Mouse (Mus musculus) hindbrain, embryonic 13.5 days (tissue): ENCODE measurements at regions not wholly inside any gene's neighbourhood (a gene's known extent, or its start where the extent isn't known, plus 50 kb on each side); places are given as distances from the start of the nearest gene placed in this dataset.

ENCODE experiments used
- ATAC-seq: fragments of 200-750 bp; cut with Nextera tagmentation; 2 replicates; pipeline ENCODE4 v1.8.0; 2017; ENCODE audit warnings: moderate TSS enrichment; ENCODE audit not compliant: low FRiP score
- H3K27ac ChIP-seq: fragments of 300-500 bp; sonication (generic); 2 replicates; pipeline ENCODE4 v1.5.1; 2015; ENCODE audit warnings: inconsistent platforms, mild to moderate bottlenecking, moderate library complexity
- H3K27me3 ChIP-seq: fragments of 300-500 bp; sonication (generic); 2 replicates; pipeline ENCODE4 v1.6.1; 2015; ENCODE audit warnings: mild to moderate bottlenecking, inconsistent platforms
- H3K36me3 ChIP-seq: fragments of 300-500 bp; sonication (generic); 2 replicates; pipeline ENCODE4 v1.6.1; 2015; ENCODE audit warnings: mild to moderate bottlenecking, inconsistent platforms
- H3K4me1 ChIP-seq: fragments of 300-500 bp; sonication (generic); replicated peaks from 2 replicates; pipeline ENCODE4 v1.6.1; 2015; ENCODE audit warnings: inconsistent platforms
- H3K4me2 ChIP-seq: fragments of 300-500 bp; sonication (generic); 2 replicates; pipeline ENCODE4 v1.6.1; 2015; ENCODE audit warnings: inconsistent platforms, mild to moderate bottlenecking, moderate library complexity
- H3K4me3 ChIP-seq: fragments of 300-500 bp; sonication (generic); 2 replicates; pipeline ENCODE4 v1.5.1; 2015; ENCODE audit warnings: mild to moderate bottlenecking, inconsistent platforms
- H3K9ac ChIP-seq: fragments of 300-500 bp; sonication (generic); 2 replicates; pipeline ENCODE4 v1.6.1; 2015; ENCODE audit warnings: mild to moderate bottlenecking, inconsistent platforms
- H3K9me3 ChIP-seq: fragments of 300-500 bp; sonication (generic); 2 replicates; pipeline ENCODE4 v1.6.1; 2016; ENCODE audit warnings: inconsistent platforms
- WGBS: fragments of 180-500 bp; shearing (Covaris S2); methylation state at CpG from one replicate; pipeline ENCODE4 v1.1.7; 2015; 5-methylcytosine and 5-hydroxymethylcytosine counted together

- H3K4me1 ChIP-seq, result no peaks in the 10 kb centered on the region
- H3K9me3 ChIP-seq, result no peaks in the 10 kb centered on the region
- no peaks in the 10 kb centered on the region for H3K27me3 ChIP-seq
- no peaks in the 10 kb centered on the region for H3K36me3 ChIP-seq
- no peak for ATAC-seq
- 81% methylated on average over 1 of the region's 1 CpGs for WGBS
- H3K4me3 ChIP-seq, result no peak overlapping the region
- H3K4me2 ChIP-seq, result no peak overlapping the region
- H3K9ac ChIP-seq, result no peak overlapping the region
- no peak overlapping the region for H3K27ac ChIP-seq
Observed at GRCm38 (mm10) chr3:148248617-148249016, 741.7 kb downstream of the Adgrl2 start.

- no peak overlapping the region for H3K27ac ChIP-seq
- no peaks in the 10 kb centered on the region for H3K9me3 ChIP-seq
- no peaks in the 10 kb centered on the region for H3K4me1 ChIP-seq
- H3K4me2 ChIP-seq, result no peak overlapping the region
- ATAC-seq, result no peak
- no peak overlapping the region for H3K4me3 ChIP-seq
- no peak overlapping the region for H3K9ac ChIP-seq
- no peaks in the 10 kb centered on the region for H3K27me3 ChIP-seq
- H3K36me3 ChIP-seq, result no peaks in the 10 kb centered on the region
Observed at GRCm38 (mm10) chr3:148246786-148247185, 743.6 kb downstream of the Adgrl2 start.

- Histone ChIP-seq H3K9ac (no peak overlapping the region), H3K4me3 (no peak overlapping the region), H3K4me1 (no peaks in the 10 kb centered on the region), H3K27me3 (no peaks in the 10 kb centered on the region), H3K36me3 (no peaks in the 10 kb centered on the region), H3K9me3 (no peaks in the 10 kb centered on the region), H3K27ac (no peak overlapping the region), H3K4me2 (no peak overlapping the region)
- ATAC-seq, result no peak
Observed at GRCm38 (mm10) chr3:148238093-148238492, 752.3 kb downstream of the Adgrl2 start.

- H3K9me3 ChIP-seq, result no peaks in the 10 kb centered on the region
- H3K36me3 ChIP-seq, result no peaks in the 10 kb centered on the region
- H3K4me1 ChIP-seq, result no peaks in the 10 kb centered on the region
- no peak overlapping the region for H3K9ac ChIP-seq
- no peak for ATAC-seq
- H3K4me3 ChIP-seq, result no peak overlapping the region
- H3K27me3 ChIP-seq, result no peaks in the 10 kb centered on the region
- WGBS, result 73% methylated on average over 6 of the region's 6 CpGs
- no peak overlapping the region for H3K27ac ChIP-seq
- no peak overlapping the region for H3K4me2 ChIP-seq
Observed at GRCm38 (mm10) chr3:148237555-148237954, 752.8 kb downstream of the Adgrl2 start.

- no peak overlapping the region for H3K9ac ChIP-seq
- H3K27ac ChIP-seq, result no peak overlapping the region
- no peak for ATAC-seq
- H3K36me3 ChIP-seq, result no peaks in the 10 kb centered on the region
- H3K27me3 ChIP-seq, result no peaks in the 10 kb centered on the region
- H3K4me1 ChIP-seq, result no peaks in the 10 kb centered on the region
- H3K9me3 ChIP-seq, result no peaks in the 10 kb centered on the region
- no peak overlapping the region for H3K4me2 ChIP-seq
- 85% methylated on average over 2 of the region's 2 CpGs for WGBS
- H3K4me3 ChIP-seq, result no peak overlapping the region
Observed at GRCm38 (mm10) chr3:148233616-148234015, 756.7 kb downstream of the Adgrl2 start.

- H3K27me3 ChIP-seq, result no peaks in the 10 kb centered on the region
- H3K9ac ChIP-seq, result no peak overlapping the region
- 74% methylated on average over 3 of the region's 3 CpGs for WGBS
- no peak overlapping the region for H3K4me2 ChIP-seq
- no peak overlapping the region for H3K27ac ChIP-seq
- no peak for ATAC-seq
- H3K4me1 ChIP-seq, result no peaks in the 10 kb centered on the region
- H3K4me3 ChIP-seq, result no peak overlapping the region
- H3K36me3 ChIP-seq, result no peaks in the 10 kb centered on the region
- no peaks in the 10 kb centered on the region for H3K9me3 ChIP-seq
Observed at GRCm38 (mm10) chr3:148229192-148229591, 761.2 kb downstream of the Adgrl2 start.

GRCm38 (mm10) chr3:148228002-148228707, 762.2 kb downstream of the Adgrl2 start:
- no peak overlapping the region for H3K27ac ChIP-seq
- H3K36me3 ChIP-seq, result no peaks in the 10 kb centered on the region
- H3K27me3 ChIP-seq, result no peaks in the 10 kb centered on the region
- no peak for ATAC-seq
- no peak overlapping the region for H3K4me3 ChIP-seq
- no peak overlapping the region for H3K4me2 ChIP-seq
- H3K9ac ChIP-seq, result no peak overlapping the region
- 75% methylated on average over 9 of the region's 9 CpGs for WGBS
- no peaks in the 10 kb centered on the region for H3K4me1 ChIP-seq
- H3K9me3 ChIP-seq, result no peaks in the 10 kb centered on the region

GRCm38 (mm10) chr3:148220826-148221225, 769.5 kb downstream of the Adgrl2 start:
- H3K4me2 ChIP-seq, result no peak overlapping the region
- H3K36me3 ChIP-seq, result no peaks in the 10 kb centered on the region
- no peaks in the 10 kb centered on the region for H3K9me3 ChIP-seq
- no peak overlapping the region for H3K9ac ChIP-seq
- no peak overlapping the region for H3K27ac ChIP-seq
- H3K4me1 ChIP-seq, result no peaks in the 10 kb centered on the region
- H3K27me3 ChIP-seq, result no peaks in the 10 kb centered on the region
- 89% methylated on average over 5 of the region's 5 CpGs for WGBS
- ATAC-seq, result no peak
- no peak overlapping the region for H3K4me3 ChIP-seq

- Histone ChIP-seq H3K4me3 (no peak overlapping the region), H3K9me3 (no peaks in the 10 kb centered on the region), H3K36me3 (no peaks in the 10 kb centered on the region), H3K27ac (no peak overlapping the region), H3K9ac (no peak overlapping the region), H3K27me3 (no peaks in the 10 kb centered on the region), H3K4me2 (no peak overlapping the region), H3K4me1 (no peaks in the 10 kb centered on the region)
- 80% methylated on average over 10 of the region's 10 CpGs for WGBS
- no peak for ATAC-seq
Observed at GRCm38 (mm10) chr3:148220024-148220590, 770.2 kb downstream of the Adgrl2 start.

GRCm38 (mm10) chr3:148202148-148202547, 788.2 kb downstream of the Adgrl2 start:
- Histone ChIP-seq H3K36me3 (no peaks in the 10 kb centered on the region), H3K4me3 (no peak overlapping the region), H3K27ac (no peak overlapping the region), H3K4me2 (no peak overlapping the region), H3K9ac (no peak overlapping the region), H3K27me3 (no peaks in the 10 kb centered on the region), H3K9me3 (no peaks in the 10 kb centered on the region), H3K4me1 (no peaks in the 10 kb centered on the region)
- no peak for ATAC-seq
- 82% methylated on average over 3 of the region's 3 CpGs for WGBS

GRCm38 (mm10) chr3:148186704-148187103, 803.7 kb downstream of the Adgrl2 start:
- no peak overlapping the region for H3K4me3 ChIP-seq
- H3K27ac ChIP-seq, result no peak overlapping the region
- no peak overlapping the region for H3K9ac ChIP-seq
- H3K4me2 ChIP-seq, result no peak overlapping the region
- H3K4me1 ChIP-seq, result no peaks in the 10 kb centered on the region
- no peaks in the 10 kb centered on the region for H3K27me3 ChIP-seq
- 67% methylated on average over 2 of the region's 2 CpGs for WGBS
- no peaks in the 10 kb centered on the region for H3K9me3 ChIP-seq
- ATAC-seq, result no peak
- no peaks in the 10 kb centered on the region for H3K36me3 ChIP-seq

- Histone ChIP-seq H3K4me1 (no peaks in the 10 kb centered on the region), H3K27ac (no peak overlapping the region), H3K9me3 (no peaks in the 10 kb centered on the region), H3K27me3 (no peaks in the 10 kb centered on the region), H3K36me3 (no peaks in the 10 kb centered on the region), H3K9ac (no peak overlapping the region), H3K4me3 (no peak overlapping the region), H3K4me2 (no peak overlapping the region)
- 100% methylated on average over 1 of the region's 1 CpGs for WGBS
- no peak for ATAC-seq
Observed at GRCm38 (mm10) chr3:148167556-148167955, 822.8 kb downstream of the Adgrl2 start.

GRCm38 (mm10) chr3:148159059-148159458, 831.3 kb downstream of the Adgrl2 start:
- Histone ChIP-seq H3K9ac (no peak overlapping the region), H3K4me2 (no peak overlapping the region), H3K36me3 (no peaks in the 10 kb centered on the region), H3K27ac (no peak overlapping the region), H3K27me3 (no peaks in the 10 kb centered on the region), H3K4me3 (no peak overlapping the region), H3K4me1 (no peaks in the 10 kb centered on the region), H3K9me3 (no peaks in the 10 kb centered on the region)
- ATAC-seq, result no peak
- WGBS, result 76% methylated on average over 3 of the region's 3 CpGs
